Mouse (Mus musculus) CD8-positive naive resting alpha-beta T cell, adult 2 months (primary cell): ENCODE measurements around the gene Rab3c.

Experiments used
- DNase-seq, 2 experiments: peaks; one replicate each; pipeline ENCODE4 v3.0.0; 2022; ENCODE audit warnings: low read depth in 2 of 2, low spot score in 2 of 2

Gene Rab3c

DNA sequence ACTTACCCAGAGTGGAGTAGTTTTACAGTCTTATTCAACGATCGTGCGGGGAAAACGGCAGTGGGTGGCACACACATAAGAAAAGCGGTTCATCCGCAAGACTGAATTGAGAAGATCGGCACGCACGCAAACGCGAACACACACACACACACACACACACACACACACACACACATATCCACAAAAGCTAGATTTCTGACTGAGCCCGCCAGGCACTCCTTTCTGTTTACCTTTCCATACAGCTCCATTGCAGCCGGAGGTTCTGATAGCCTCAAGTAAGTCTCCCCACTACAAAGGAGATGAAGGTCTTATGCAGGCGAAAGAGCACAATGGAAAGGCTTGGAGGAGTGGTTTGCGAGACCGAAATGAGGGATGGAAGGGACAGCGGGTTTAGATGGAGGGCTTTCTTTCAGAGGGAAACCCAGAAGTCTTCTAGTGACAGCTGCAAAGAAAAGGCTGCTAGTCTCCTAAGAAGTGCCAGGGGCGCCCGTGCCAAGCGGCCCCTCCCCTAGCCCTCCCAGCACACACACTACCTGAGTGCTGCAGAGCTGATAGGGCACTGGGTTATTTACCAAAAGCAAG is at the start of gene Rab3c:
Rab3c (minus strand) TSS at position 434 of the 582 bp plus-strand sequence.
- no peak for DNase-seq

DNA sequence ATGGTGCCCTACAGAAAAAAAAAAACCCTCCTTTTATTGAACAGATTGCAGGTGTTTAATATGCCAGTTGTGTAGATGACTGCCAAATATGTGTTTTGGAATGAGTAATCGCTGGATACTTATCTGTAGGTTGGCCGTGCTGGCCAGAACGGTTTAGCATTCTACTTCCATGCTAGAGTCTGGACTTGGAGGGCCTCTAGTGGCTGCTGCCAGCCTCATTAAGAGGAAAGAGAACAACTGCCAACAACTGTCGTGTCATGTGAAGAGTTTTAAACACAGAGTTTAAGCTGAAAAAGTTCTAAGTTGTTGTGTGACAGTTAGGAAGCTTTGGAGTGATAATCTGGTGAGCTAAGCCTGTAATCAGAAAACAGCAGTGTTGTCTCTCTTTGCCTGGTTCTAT is 38.0 kb upstream of the Rab3c start:
- no peak for DNase-seq

DNA sequence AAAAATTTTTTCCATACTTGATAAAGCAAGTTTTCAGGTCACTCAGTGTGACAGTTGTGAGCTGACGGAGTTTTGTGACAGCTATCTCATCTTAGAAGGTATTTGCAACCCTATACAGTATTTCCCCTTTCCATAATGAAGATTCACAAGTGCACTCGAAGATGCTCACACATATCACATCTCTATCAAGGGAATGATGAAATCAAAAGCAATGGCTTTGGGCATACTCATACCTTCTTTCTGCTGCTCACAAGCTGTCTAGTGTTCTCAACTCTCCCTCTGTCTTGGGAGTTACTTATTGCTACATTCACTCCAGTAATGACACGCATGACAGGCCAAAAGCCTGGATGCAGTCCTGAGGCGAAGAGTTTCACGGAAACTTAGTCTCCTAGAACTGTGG is 26.4 kb upstream of the Rab3c start:
- DNase-seq: no peak

DNA sequence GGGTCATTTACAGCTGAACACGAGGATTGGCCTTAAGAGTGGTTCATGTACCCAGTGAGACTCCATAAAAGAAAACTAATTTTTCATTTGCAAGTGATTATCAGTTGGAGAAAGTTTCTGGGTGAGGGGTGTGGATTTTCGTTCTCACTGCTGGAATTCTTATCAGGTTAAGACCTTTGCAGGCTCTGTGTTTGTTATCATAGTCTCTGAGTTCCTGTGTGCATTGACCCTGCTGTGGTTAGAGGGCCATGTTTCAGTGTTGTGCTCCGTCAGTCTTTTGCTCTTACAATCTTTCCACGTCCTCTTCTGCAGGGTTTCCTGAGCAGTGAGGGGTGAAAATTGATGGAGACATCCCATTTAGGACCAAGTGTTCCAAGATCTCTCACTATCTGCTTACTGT is 16.3 kb upstream of the Rab3c start:
- no peak for DNase-seq

DNA sequence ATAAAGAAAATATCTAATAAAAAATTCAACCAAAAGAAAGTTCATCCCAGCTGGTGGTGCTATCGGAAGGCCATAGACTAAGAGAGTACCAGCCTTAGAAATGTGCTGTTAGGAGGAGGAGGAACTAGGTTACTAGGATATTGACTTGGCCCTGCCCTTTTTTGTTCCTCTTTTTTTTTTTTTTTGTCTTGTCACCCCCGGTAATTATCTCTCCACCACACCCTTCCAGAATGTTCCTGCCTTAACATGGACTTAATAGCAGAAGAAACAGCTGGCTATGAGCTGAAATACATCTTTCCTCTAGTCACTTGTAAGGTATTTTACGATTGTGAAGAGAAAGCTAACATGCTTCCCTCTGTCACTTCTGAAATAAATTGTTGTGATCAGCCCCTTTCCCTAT is 7.7 kb upstream of the Rab3c start:
- DNase-seq: no peak

DNA sequence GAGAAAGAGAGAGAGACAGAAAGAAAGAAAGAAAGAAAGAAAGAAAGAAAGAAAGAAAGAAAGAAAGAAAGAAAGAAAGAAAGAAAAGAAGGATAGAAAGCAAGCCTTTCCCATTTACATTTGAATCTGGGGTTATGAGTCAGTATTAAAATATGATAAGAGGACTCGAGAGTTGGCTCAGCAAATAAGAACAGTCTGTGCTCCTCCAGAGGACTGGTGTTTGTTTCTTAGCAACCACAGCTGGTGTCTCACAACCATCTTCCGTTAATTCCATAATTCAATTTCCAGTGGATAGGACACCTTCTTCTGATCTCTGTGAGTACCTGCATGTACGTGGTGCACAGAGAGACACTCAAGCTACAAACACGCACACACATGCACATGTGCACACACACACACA is 3.0 kb upstream of the Rab3c start:
- DNase-seq: no peak

DNA sequence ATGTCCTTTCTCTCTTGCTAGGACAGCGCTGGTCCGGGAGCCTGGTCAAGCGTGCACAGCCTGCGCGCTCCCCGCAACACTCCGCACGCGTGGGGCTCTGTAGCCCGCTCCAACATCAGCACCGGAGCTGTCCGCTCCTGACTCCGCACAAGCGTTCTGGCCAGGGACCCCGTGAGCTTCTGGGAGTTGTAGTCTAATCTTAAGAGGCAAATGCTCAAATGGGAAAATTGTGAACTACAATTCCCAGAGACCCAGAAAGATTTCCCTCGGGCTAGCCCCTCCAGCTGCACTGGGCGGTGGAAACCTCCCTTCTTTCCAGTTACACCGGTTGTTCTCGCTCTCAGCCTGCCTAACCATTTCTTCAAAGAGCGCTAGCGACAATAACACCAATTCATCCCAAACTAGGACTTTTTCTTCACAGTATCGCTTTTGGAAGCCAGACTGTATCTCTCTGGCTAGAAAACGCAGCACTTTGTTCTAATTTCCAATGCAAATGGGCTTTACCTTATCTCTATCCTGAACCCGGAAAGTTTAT is 701 bp downstream of the Rab3c start:
- DNase-seq: no peak

DNA sequence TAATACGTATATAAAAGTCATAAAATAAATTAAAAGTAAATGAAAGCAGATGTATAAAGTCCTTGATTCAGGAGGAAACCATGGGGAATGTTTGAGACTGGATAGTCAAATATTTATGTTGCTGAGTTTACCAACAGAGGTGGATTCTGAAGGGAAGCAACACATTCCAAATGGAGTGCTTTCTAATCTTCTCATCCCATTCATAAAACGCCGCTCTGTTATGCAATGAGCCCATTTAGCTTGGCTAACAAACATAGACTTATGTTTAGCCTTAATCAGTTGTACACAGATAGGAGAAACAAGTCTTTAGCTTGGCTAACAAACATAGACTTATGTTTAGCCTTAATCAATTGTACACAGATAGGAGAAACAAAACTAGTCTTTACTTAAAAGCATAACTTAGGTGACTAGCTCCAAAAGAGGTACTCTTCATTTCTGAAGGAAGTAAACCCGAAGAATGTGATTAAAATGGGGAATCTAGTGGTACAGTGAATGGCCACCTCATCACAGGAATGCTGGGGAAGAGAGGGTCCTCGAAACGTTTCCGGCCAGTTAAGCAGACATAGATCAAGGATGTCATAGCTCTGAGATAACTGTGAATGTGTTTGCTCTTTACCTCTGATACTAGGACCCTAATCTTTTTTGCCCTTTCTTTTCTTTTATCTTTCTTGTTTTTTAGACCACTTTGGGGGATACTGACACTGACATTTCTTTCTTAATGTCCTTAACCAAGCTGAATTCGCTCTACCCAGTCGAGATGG is 1.6 kb downstream of the Rab3c start:
- no peak for DNase-seq

DNA sequence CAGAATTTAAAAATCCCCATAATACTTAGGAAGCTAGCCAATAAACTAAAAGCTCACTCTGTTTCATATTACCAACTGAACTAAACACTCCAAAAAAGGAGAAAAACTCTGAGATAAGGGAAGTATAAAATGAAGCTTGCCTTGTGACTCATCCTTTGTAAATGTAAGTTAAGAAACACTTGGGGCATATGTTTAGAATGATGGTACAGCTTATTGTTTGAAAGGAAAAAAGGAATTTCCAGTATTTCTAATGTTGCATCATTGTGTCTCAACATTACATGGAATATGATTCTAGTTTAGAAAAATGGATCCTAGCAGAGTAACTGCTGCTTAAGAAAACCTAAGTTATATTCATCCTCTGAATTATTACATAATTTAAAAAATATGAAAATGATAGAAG is 3.1 kb downstream of the Rab3c start:
- DNase-seq: no peak

DNA sequence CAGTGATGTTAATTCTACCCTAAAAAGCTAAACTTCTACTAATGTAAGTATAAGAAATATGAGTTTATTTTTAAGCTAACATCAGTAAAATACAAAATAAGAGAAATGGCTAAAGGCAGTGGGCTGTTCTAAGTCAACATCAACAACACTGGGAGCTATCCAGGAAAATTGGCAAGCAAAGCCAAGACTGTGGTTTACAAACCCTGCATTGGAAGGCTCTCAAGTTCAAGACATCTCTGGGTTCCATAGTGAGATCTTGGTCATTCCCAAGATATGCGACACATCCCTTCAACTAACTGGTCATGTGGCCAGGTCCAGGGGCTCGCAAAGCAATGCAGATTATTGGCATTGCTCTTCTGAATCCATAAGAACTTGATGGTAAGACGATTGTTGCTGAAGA is 5.3 kb downstream of the Rab3c start:
- no peak for DNase-seq

DNA sequence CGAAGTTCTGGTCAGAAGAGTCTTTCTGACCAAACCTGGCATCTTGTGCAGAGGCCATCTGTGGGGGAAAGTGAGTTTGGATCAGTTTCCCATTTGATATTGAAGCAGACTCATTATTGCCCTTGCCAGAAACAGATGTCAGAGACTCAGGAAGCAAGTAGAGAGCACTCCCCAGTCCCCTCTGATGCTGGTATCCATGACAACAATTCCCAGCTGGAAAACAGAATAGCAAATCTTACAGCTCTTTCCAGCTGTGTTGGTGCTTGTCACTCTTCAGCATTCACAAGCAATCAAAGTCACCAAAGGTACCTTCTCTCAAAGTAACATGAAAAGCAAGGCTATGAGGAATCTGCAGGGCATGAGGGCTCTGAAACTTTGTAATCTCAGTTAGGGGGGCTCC is 20.1 kb downstream of the Rab3c start:
- DNase-seq: no peak

DNA sequence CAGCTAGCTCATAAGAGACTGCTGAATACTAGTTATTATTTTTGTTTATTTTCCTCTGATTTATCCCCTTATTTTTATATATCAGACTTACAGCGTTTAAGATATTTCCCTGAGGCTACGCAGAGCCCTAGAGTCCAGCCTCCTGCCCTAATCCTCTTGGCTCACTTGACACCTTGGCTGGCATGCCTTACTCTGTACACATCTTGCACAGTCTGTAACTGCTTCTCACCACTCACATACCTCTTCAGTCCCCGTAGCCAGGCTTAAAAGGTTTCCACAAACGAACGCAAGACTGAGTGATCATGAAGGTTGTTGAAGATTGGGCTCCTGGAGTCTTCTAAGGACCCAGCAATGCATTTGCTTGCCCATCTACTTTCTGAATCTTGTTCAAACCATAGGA is 29.3 kb downstream of the Rab3c start:
- DNase-seq: no peak

DNA sequence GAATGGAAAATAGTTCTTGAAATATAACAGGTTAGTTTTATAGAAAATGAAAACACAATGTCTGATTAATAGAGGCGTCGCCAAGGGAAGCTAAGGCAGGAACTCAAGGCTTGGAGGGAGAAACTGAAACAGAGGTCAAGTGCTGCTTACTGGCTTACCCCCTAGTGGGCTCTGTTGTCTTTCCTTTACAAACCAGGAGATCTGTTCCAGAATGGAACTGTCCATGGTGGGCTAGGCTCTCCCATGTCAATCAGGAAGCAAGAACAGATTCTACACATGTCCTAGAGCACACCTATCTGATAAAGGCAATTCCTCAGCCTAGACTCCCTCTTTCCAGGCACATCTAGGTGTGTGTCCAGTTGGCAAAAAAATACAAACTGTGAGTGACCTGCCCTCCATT is 32.3 kb downstream of the Rab3c start:
- DNase-seq: no peak

DNA sequence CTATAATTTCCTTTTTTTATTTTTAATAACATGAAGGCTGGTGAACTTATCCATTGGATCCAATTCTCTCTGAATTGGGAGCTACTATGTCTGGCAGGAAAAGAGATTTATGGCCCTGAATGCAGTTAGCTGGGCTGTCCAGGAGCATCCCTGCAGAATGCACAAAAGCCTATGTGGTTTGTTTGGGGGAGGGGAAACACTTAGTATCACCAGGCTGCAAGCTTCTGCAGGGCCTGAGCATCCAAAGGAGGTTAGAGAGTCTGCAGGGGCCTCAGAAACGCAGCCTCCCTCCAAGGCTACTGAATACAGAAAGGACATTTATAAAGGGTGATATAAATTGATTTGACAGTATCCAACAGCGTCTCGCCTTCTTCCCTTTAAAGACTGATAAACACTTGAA is 41.8 kb downstream of the Rab3c start:
- no peak for DNase-seq

DNA sequence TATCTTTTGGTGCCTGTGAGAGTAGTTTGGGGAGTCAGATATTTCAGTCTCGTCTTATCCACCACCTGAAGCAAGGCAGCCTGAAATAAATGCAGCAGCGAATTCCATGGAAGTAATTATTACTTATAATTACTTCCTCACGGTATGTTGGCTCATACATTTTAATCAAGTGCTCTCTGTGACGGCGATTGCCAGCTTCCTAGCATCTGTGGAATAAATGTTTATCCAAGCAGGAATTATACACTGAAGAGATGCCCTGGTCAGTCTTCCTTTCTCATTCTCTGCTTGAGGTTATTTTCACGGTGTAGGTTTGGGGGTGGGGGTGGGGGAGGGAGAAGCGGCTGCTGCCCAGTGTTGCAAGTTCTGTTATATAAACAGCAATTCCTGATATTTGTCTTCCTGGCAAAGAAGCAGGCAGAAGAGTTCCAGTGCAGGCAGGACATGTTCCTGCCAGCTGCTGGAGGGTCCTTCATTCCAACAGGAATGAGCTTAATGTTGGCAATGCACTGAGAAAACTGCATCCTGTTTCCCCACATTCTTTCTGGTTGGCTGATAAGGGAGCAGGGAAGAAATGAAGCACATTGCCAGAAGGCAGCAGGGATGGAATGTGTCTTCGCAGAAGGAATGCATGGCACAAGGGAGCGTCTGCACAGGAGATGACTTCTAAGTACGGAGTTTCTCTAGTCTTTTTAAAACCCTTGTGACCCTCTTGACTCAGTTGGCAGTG is 43.4 kb downstream of the Rab3c start:
- no peak for DNase-seq

DNA sequence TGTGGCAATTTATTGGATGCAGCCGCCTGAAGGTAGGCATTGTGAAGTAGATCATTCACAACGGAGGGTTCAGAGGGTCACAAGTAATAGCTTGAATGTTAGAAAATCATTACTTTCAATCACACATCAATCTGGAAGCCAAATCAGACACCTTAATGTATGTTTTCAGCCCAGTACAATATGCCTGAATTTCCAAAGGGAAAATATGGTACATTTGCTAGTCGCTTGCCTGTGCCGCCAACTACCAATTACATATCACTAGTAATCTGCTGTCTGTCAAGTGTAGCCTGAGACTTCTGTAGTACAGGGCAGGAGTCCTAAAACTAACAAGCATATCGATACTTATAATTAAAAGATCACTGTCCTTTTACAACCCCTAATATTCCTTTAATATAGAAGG is 47.4 kb downstream of the Rab3c start:
- no peak for DNase-seq

DNA sequence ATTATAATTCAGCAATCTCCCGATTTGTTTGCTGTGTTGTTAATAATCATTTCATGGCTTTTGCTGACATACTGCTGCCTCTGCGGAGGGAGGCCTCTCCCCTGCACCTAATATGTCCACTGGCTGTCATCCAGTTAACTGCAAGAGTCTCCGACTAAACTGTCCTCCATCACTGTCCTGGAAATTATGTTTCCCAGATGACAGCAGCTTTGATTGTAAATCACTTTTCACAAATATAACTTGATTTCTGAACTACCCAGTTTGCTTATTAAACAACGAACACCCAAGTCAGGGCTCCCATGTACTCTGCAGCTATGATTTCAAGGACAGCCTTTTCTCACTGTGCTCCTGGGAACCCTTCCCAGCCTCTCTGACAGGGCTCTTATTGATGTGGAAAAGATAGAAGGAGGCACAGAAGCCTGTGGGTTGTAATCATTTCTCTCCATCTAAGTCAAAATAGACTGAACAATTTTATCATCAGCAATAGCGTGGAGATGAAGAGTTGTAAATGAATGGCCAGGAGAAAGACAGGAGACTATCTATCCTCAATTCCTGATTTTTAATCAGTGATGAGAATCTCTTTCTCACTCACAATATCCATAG is 49.6 kb downstream of the Rab3c start:
- DNase-seq: no peak

DNA sequence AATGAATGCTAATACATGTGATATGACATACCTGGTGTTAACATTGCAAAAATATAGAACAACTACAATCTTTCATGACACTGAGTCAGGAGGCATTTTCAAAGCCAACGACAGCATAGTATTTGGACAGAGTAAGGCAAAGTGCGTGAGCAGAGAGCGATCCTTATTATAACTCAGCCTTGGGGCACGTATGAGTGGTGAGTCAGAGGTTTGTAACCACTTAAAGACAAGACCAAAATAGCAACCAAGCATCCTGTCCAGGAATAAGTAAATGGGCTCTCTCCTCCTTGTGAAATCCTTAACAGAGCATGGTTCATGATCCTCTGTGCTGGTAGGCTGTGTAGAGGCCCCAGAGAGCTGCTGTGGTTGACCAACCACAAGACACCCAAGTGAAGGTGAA is 50.8 kb downstream of the Rab3c start:
- DNase-seq: no peak

DNA sequence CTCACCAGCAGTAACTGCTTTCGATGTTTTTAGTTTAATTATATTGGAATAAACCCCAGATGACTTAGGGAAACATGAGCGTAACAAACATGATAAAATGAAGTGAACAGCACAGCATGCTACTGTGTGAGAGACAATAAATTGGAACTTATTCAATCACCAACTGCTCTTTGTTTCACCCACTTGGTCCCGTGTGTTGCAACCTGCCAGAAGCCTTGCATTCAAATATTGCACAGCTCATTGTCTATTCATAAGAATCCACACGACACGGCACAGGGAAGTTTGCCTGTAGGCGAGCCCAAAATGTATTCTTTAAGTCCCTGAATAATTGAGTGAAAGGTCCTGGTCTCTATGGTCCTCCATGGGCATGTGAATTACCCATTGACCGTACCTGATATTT is 61.6 kb downstream of the Rab3c start:
- DNase-seq: no peak

DNA sequence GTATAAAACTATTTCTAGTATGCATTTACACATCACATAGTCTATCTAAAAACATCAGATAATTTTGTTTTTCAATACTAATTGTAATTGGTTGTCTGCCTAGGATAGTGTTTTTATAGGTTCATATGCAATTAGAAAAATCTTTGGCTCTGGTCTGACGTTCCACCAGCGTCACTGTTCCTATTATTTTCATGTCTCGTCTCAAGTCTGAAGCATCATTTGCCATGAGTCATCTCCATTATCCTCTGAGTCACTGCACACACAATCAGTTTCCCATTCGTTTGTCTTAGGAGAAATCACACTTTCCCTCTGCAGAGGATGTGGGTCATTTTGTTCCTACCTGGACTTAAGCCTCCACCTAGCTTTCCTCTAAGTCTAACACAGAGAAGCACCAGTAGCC is 62.3 kb downstream of the Rab3c start:
- DNase-seq: no peak

DNA sequence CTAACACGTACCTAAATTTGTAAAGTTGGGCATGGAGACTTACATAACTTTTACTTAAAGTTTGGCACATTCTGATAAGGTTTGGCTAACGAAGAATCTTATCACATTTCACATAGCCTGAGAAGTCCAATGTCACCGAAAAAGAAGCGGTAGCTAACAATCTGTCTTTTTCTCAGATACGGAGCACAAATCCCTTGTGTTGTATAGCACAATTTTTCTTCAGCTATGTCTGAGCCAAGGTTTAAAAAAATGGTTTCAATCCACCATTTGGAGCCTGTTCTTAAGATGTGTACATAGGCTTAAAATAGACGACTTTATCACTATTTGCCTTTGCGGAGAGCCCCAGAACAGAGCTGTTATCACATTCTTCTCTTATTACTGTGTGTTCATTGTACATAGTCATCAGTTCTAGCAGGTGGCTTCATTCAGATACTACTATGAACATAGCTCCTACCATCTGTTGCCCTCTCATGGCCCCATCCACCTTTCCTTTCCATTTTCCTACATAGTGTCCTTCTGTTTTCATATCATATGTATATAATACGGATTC is 69.2 kb downstream of the Rab3c start:
- DNase-seq: no peak

DNA sequence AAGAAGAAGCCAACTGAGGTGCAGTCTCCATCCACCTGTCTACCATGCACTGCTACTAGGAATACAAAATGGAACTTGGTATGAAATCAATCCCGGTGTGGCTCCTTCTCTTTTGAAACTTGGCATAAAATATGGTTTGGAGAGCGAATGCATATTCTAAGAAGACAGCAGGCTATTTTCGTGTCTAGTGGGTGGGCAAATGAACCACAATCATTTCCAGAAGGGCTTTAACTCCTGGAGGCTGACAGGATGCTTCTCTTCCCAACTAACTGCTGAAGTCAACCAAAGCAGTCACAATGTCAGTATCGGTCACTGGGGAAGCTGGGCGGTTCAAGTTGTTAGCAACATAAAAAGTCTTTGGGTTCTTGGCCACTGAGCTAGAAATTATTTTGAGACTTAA is 81.9 kb downstream of the Rab3c start:
- no peak for DNase-seq
